Mouse (Mus musculus) ovary, postnatal 14 days (tissue): ENCODE measurements around the gene Actn1.
A peak's percentile ranks its signal among the peaks of the same experiment; 100 is the strongest.
"Not testable (repeated sequence)": the region's sequence is repeated elsewhere in the genome, so short reads cannot be mapped to it uniquely, and the experiment has no call there.

Experiments
- DNase-seq: peaks from one replicate; pipeline ENCODE4 v3.0.0; 2022; ENCODE audit warnings: low spot score

Actn1 gene

GRCm38 (mm10) chr12:80260056-80260743, at the start of gene Actn1:
Gene Actn1, minus strand, starts transcription at chr12:80260371.
- peak; percentile 79 for DNase-seq

DNA sequence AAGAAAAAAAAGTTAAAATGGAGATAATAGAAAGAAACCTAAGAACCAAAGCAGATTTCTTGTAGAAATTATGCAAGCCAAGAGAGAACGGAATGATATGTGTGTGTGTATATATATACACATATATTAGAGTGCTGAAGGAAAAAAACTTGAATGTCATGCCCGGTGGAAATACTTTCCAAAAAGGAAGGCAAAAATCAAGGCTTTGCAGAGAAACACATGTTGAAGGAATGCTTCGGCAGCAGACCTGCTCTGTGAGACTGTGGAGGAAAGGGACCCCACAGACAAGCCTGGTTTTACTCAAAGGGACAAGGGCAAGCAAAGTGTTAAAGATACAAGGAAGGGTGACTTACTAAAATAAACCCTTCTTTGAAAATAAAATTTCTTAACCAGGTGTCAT, 47.4 kb upstream of the Actn1 start:
- no peak for DNase-seq

DNA sequence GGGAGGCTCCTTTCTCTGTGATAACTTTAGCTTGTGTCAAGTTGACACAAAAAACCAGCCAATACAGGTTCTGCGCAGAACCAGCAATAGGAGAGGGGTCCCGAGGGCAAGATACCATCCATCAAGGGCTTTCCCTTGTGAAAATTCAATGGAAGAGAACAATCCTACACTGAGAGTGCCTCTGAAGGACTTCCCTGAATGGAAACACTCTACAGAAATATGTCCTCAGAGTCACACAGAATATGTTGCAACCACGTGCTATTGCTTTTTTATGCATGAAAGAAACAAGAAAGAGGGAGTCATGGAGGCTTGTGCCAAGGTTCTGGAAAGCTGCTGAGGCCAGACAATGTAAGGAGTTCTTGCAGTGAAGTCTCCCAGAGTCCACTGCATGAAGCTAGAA, 44.3 kb upstream of the Actn1 start:
- DNase-seq = no peak

GRCm38 (mm10) chr12:80300833-80301456, 40.8 kb upstream of the Actn1 start:
- no peak for DNase-seq

- DNase-seq = no peak
Observed at GRCm38 (mm10) chr12:80298714-80299113, 38.5 kb upstream of the Actn1 start.

- DNase-seq = no peak
Observed at GRCm38 (mm10) chr12:80291895-80292435, 31.8 kb upstream of the Actn1 start.

DNA sequence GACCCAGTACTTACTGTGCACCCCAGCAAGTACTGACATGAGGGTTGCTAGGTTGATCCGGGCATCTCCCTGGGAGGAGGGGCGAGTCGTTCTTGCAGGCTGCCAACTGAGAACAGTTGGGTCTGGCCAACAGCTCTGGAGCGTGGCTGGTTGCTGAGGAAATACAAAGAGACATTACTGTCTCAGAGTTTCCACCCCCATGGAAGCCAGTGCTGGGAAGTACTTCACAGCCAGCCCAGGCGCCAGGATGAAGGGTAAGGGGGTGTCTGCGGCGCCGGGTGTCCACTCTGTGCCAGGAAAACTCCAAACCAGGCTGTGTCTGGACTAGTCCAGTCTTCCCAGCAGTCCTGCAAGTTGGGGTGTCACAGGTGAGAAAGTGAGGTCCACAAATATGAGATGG, 30.8 kb upstream of the Actn1 start:
- no peak for DNase-seq

GRCm38 (mm10) chr12:80290483-80290882, 30.3 kb upstream of the Actn1 start:
- DNase-seq = no peak

DNA sequence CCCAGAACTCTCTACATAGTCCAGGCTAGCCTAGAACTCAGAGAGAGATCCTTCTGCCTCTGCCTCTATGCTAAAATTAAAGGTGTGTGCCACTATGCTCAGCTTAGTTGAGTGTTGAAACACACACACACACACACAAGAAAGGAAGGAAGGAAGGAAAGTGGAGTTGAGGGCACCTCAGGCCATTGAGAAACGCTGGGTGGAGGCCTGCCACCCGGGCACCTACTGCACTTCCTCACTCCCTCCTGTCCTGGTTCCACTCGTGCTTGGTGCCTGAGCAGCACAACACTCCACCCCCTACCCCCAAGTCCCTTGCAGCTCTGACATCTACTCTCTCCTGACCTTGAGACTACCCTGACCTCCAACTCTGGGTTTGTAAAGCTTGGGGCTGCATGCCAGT, 29.6 kb upstream of the Actn1 start:
- DNase-seq = no peak

DNA sequence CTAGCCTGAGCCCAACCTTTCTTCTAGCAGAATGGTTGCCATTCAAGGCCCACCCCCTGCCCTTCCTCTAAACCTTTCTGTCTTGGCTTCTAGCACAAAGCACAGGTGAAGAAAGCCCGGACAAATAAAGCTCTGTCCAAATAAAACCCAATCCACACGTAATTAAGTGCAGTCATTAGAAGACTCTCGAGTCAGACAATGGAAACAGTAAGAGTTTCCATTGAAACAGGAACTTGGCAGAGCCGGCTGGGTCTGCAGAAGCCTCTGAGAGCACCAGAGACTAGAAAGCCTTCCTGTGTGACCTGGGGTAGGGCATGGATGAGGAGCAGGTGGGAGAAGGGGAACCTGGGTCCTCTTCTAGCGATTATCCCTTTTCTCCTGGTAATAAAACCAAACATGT, 25.7 kb upstream of the Actn1 start:
- no peak for DNase-seq

GRCm38 (mm10) chr12:80284251-80284650, 24.1 kb upstream of the Actn1 start:
- DNase-seq = not testable (repeated sequence)

GRCm38 (mm10) chr12:80278866-80279265, 18.7 kb upstream of the Actn1 start:
- no peak for DNase-seq

DNA sequence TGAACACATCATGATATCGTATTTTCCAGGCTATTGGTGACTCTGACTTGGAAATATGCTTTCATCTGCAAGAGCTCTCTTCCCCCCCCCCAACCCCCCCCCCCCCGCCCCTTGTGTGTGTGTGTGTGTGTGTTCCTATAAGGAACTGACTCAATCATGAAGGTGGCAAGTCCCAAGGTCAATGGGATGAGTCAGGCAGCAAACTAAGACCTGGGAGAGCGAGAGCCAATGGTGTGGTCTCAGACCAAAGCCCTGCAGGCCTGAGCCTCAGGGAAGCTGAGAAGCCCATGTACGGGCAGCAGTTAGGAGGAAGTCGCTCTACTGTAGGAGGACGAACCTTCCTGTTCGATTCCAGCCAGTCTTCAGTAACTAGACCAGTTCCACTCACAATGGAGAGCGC, 17.3 kb upstream of the Actn1 start:
- no peak for DNase-seq

DNA sequence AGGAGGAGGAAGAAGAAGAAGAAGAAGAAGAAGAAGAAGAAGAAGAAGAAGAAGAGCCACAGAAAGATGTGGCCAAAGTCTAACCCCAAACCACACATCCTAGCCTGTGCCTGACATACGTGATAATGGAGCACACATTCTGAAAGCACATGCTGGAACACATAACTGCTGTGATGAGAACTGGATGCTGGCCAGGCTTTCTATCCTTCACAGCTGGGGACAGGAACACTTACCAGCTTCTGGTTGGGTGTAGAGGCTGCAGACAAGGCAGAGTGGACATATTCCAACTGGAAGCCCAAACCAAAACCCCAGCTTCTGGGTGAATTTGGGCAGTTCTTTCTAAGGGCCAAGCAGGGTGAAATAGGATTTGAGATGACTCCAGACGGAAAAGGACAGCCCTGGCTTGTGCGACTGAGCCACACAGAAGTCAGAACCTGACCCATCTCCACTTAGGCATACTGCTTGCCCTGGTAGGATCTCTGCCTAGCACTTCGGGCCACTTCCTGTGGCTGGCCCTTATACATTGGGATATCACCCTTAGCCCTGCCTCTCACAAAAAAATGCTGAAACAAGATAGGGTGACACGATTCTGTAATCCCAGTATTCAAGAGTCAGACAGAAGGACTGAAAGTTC, 15.1 kb upstream of the Actn1 start:
- no peak for DNase-seq

GRCm38 (mm10) chr12:80273020-80273686, 13.0 kb upstream of the Actn1 start:
- no peak for DNase-seq

DNA sequence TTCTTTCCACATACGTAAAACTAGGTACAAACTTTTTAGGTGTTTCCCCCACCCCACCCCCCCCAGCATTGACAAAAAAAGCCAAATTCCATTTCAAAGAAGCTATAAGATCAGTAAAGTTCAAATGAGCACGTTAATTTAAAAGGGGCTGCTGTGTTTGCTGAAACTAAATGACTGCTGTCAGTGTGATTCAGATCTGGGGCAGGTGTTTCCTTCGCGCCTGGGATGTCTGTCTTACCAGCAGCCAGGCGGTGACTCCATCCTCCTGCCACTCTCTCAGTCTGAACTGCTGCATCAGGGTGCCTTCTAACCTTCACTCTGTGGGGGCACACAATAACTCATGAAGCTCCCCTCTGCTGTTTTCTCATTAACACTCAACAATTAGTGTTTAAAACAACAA, 11.6 kb upstream of the Actn1 start:
- DNase-seq = no peak

DNA sequence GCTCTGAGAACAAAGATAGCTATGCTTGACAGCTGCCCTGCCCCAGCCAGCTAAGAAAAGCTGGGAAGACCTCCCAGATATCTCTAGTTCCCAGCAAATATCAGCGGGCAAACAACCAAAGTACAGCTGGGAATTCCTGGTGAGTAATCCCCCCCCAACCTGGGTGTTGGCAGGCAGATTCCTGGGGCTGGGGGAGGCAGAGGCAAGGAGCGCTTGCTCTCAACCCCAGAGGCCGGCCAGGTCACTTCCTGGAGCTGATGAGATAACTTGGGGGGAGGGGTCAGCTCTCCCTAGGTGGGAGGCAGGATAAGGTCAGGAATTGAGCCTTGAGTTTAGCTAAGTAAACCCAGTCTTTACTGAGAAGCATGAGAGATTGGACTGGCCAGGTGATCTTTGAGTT, 10.8 kb upstream of the Actn1 start:
- DNase-seq = no peak

DNA sequence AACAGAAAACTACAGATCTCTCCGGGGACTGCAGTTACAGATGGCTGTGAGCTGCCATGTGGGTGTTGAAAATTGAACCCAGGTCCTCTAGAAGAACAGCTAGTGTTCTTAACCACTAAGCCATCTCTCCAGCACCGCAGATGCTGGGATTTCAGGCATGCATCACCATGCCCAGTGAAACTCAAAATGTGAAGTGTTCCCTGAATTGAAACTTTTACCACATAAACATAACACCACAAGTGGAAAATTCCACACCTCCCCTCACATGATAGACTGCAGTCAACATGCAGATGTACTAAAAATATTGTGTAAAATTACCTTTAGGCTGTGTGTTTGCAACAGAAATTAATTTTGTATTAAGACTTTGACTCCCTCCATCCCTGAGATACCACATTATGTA, 9.1 kb upstream of the Actn1 start:
- DNase-seq = no peak

- no peak for DNase-seq
Observed at GRCm38 (mm10) chr12:80267962-80268361, 7.8 kb upstream of the Actn1 start.

GRCm38 (mm10) chr12:80264388-80264787, 4.2 kb upstream of the Actn1 start:
- DNase-seq = not testable (repeated sequence)

GRCm38 (mm10) chr12:80260744-80261695, 849 bp upstream of the Actn1 start:
- DNase-seq = no peak
